Mouse (Mus musculus) stomach, embryonic 14.5 days (tissue): ENCODE data around the gene Aqp2. TPM values are rescaled to one million over a fixed set of nuclear protein-coding genes. Genes with fewer than 3 reads are reported as not detected.

Experiments
- ATAC-seq: fragments of 200-750 bp; cut with Nextera tagmentation; 2 replicates; pipeline ENCODE4 v1.8.0; 2017; ENCODE audit warnings: low read depth, moderate TSS enrichment; ENCODE audit not compliant: insufficient number of reproducible peaks, insufficient read depth, low FRiP score
- H3K27ac ChIP-seq: fragments of 300-500 bp; sonication (generic); 2 replicates; pipeline ENCODE4 v1.5.1; 2014; ENCODE audit warnings: mild to moderate bottlenecking, low read length, moderate library complexity, mixed read lengths
- H3K27me3 ChIP-seq: fragments of 300-500 bp; sonication (generic); 2 replicates; pipeline ENCODE4 v1.6.1; 2014; ENCODE audit warnings: low read length, control low read depth, mixed read lengths; ENCODE audit not compliant: control insufficient read depth, insufficient read depth
- H3K36me3 ChIP-seq: fragments of 300-500 bp; sonication (generic); 2 replicates; pipeline ENCODE4 v1.6.1; 2014; ENCODE audit warnings: mild to moderate bottlenecking, control low read depth, low read length, moderate library complexity, mixed read lengths; ENCODE audit not compliant: control insufficient read depth, insufficient read depth
- H3K4me1 ChIP-seq: fragments of 300-500 bp; sonication (generic); 2 replicates; pipeline ENCODE4 v1.6.1; 2014; ENCODE audit warnings: low read length, control low read depth, mixed read lengths; ENCODE audit not compliant: control insufficient read depth, insufficient read depth
- H3K4me2 ChIP-seq: fragments of 300-500 bp; sonication (generic); replicated peaks from 2 replicates; pipeline ENCODE4 v1.6.1; 2014; ENCODE audit warnings: low read depth, low read length, control low read depth
- H3K4me3 ChIP-seq: fragments of 300-500 bp; sonication (generic); 2 replicates; pipeline ENCODE4 v1.5.1; 2014; ENCODE audit warnings: low read depth, low read length, control low read depth
- H3K9ac ChIP-seq: fragments of 300-500 bp; sonication (generic); replicated peaks from 2 replicates; pipeline ENCODE4 v1.6.1; 2014; ENCODE audit warnings: low read depth, mild to moderate bottlenecking, control low read depth, low read length, moderate library complexity, mixed read lengths
- H3K9me3 ChIP-seq: fragments of 300-500 bp; sonication (generic); 2 replicates; pipeline ENCODE4 v1.6.1; 2016; ENCODE audit warnings: low read depth, low read length, control low read depth; ENCODE audit not compliant: control insufficient read depth
- WGBS: fragments of 180-500 bp; shearing (Covaris S2); extraction: QIAGEN DNeasy Blood & Tissue Kit; methylation state at CpG from one replicate; pipeline ENCODE4 v1.1.7; 2014; 5-methylcytosine and 5-hydroxymethylcytosine counted together
- polyA plus RNA-seq: library from polyadenylated mRNA; unstranded; fragments of >200 nt; fragmentation: Nextera tagmentation; extraction: Ambion mirVana; gene quantifications from 2 replicates; pipeline ENCODE4 v1.2.1, GENCODE M21; 2014

The Aqp2 gene
- polyA plus RNA-seq, 1 experiment from 2014 or later: not detected

DNA sequence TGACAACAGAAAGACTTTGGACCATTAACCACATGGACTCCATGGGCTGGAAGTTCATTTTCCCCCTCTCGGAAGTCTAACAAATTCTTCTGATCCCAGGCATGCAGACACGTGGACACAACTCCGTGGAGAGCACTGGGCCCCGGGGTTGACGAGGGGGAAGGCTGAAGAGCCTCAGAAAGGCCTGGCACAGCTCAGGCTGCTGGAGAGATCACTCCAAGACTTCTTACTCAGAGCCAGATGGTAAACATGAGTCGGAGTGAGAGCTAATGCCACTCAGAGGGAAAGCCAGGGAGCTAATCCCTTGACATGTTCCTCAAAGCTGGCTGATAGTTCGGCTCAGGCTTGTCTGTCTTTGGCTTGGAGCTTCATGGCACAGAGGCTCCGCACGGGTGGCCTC is 36.4 kb downstream of the Aqp2 start:
- Histone ChIP-seq H3K4me1 (peaks cover 16% of the 10 kb centered on the region), H3K9ac (no peak overlapping the region), H3K9me3 (no peaks in the 10 kb centered on the region), H3K36me3 (peaks cover 5% of the 10 kb centered on the region; the same call in 1 of the 2 replicates), H3K27ac (peak overlapping the region; percentile 39; the same call in 1 of the 2 replicates), H3K4me3 (no peak overlapping the region), H3K27me3 (peaks cover 7% of the 10 kb centered on the region; the same call in 1 of the 2 replicates), H3K4me2 (peak overlapping the region; percentile 18)
- 26% methylated on average over 9 of the region's 9 CpGs for WGBS
- no peak for ATAC-seq

DNA sequence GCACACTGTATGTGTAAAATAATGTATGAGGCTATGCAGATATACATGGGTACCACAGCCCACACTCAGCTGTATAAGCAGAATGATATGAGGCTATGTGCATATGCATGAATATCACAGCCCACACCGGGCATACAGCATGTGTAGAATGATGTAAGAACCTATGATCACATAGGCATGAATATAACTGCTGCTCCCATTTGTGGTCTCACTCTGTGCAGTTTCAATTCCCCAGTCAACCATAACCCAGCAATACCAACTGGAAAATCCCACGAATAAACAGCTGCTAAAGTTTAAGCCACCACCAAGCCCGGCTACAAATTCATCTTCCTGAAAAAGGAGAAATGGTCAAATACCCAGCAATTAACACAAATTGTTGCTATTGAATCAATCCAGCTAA is 39.7 kb downstream of the Aqp2 start:
- Histone ChIP-seq H3K4me3 (no peak overlapping the region), H3K4me2 (no peak overlapping the region), H3K9me3 (no peaks in the 10 kb centered on the region), H3K36me3 (peaks cover 30% of the 10 kb centered on the region), H3K27me3 (peaks cover 5% of the 10 kb centered on the region; the same call in 1 of the 2 replicates), H3K27ac (no peak overlapping the region), H3K9ac (no peak overlapping the region), H3K4me1 (peaks cover 12% of the 10 kb centered on the region)
- no peak for ATAC-seq
- 81% methylated on average over 3 of the region's 3 CpGs for WGBS

DNA sequence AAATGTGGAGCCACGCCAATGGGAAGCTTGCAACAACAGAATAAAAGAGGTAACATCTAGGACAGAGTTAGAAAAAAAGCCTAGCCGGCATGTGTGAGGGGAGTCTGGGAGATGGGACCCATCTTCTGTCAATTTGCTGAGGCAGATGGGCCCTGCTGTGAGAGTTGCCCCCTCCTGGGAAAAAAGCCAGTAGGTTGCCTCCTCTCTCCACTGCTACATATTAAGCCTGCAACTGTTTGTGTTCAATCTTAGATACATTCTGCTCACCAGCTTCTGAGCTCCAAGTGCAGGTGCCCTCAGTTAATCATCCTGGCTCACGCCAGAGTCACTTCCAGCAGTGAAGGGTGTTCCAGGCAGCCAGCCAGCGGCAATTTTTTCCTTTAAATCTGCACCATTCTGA is 41.0 kb downstream of the Aqp2 start:
- no peaks in the 10 kb centered on the region for H3K9me3 ChIP-seq
- no peak overlapping the region for H3K27ac ChIP-seq
- ATAC-seq: no peak
- H3K36me3 ChIP-seq: peaks cover 42% of the 10 kb centered on the region
- H3K4me3 ChIP-seq: no peak overlapping the region
- 70% methylated on average over 4 of the region's 4 CpGs for WGBS
- H3K4me2 ChIP-seq: no peak overlapping the region
- H3K27me3 ChIP-seq: no peaks in the 10 kb centered on the region
- H3K4me1 ChIP-seq: peaks cover 9% of the 10 kb centered on the region; the same call in 1 of the 2 replicates
- H3K9ac ChIP-seq: no peak overlapping the region

DNA sequence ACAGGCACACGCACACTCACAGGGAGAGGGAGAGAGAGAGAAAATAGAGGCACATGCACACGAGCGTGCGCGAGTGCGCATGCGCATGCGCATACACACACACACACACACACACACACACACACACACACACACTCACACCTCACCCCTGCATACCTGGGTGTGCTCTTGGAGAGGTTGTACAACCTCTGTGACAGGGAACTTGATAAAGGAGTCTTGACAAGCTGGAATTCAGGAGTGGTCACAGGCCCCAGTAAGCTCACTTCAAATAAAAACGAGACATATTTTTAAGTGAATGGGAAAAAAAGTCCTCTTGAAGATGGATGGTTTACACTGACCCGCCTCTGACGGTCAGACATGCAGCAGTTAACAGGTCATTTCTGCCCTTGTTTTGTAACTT is 43.2 kb downstream of the Aqp2 start:
- 86% methylated on average over 11 of the region's 11 CpGs for WGBS
- Histone ChIP-seq H3K4me1 (no peaks in the 10 kb centered on the region), H3K9ac (no peak overlapping the region), H3K36me3 (peaks cover 62% of the 10 kb centered on the region), H3K27me3 (no peaks in the 10 kb centered on the region), H3K4me3 (no peak overlapping the region), H3K27ac (no peak overlapping the region), H3K4me2 (no peak overlapping the region), H3K9me3 (no peaks in the 10 kb centered on the region)
- ATAC-seq: no peak

DNA sequence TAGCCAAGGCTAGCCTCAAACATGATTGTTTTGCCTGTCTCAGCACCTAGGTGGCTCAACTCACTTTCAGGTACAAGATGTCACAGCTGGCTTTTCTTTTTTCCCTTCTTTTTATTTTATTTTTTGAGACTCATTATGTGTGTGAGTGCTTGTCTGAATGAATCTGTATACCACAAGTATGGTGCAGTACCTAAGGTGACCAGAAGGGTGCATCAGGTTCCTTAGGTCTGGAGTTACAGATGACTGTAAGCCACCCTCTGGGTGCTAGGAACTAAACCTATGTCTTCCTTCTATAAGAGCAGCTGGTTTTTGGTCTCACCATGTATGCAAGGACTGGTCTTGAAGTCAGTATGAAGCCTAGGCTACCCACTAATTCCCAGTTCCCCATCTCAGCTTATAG is 52.8 kb downstream of the Aqp2 start:
- Histone ChIP-seq H3K36me3 (peaks cover 78% of the 10 kb centered on the region), H3K4me1 (no peaks in the 10 kb centered on the region), H3K9ac (no peak overlapping the region), H3K27ac (no peak overlapping the region), H3K9me3 (no peaks in the 10 kb centered on the region), H3K27me3 (no peaks in the 10 kb centered on the region), H3K4me2 (no peak overlapping the region), H3K4me3 (no peak overlapping the region)
- no peak for ATAC-seq

Other genes with a start within 250 kb of the Aqp2 start
- gene Fmnl3, start 208.6 kb upstream of the Aqp2 start, polyA plus RNA-seq: 21.5 and 23.1 TPM in 2 replicates
- 317 and 355 TPM in 2 replicates for gene Tmbim6, start 186.2 kb upstream of the Aqp2 start, polyA plus RNA-seq
- gene Nckap5l, start 121.3 kb upstream of the Aqp2 start, polyA plus RNA-seq: 8.9 and 9.3 TPM in 2 replicates
- gene Bcdin3d, start 104.3 kb upstream of the Aqp2 start, polyA plus RNA-seq: 12.9 and 16.7 TPM in 2 replicates
- 0.29 and 0.42 TPM in 2 replicates for gene Faim2, start 50.9 kb upstream of the Aqp2 start, polyA plus RNA-seq
- 0.21 and 0.72 TPM in 2 replicates for gene Aqp5, start 11.7 kb downstream of the Aqp2 start, polyA plus RNA-seq
- gene Aqp6, start 22.3 kb downstream of the Aqp2 start, polyA plus RNA-seq: not detected in 2 replicates
- gene Racgap1, start 72.6 kb downstream of the Aqp2 start, polyA plus RNA-seq: 108 and 109 TPM in 2 replicates
- 1.5 and 1.8 TPM in 2 replicates for gene Asic1, start 91.3 kb downstream of the Aqp2 start, polyA plus RNA-seq
- gene Smarcd1, start 123.1 kb downstream of the Aqp2 start, polyA plus RNA-seq: 37.8 and 40.1 TPM in 2 replicates
- gene Gm17349, start 126.4 kb downstream of the Aqp2 start, polyA plus RNA-seq: not detected in 2 replicates
- 0.20 and 0.21 TPM in 2 replicates for gene Gpd1, start 138.5 kb downstream of the Aqp2 start, polyA plus RNA-seq
- 181 and 193 TPM in 2 replicates for gene Cox14, start 146.6 kb downstream of the Aqp2 start, polyA plus RNA-seq
- 77.0 and 78.7 TPM in 2 replicates for gene Cers5, start 193.8 kb downstream of the Aqp2 start, polyA plus RNA-seq